Mouse (Mus musculus): ENCODE results near the gene Hba-a2.

DNA sequence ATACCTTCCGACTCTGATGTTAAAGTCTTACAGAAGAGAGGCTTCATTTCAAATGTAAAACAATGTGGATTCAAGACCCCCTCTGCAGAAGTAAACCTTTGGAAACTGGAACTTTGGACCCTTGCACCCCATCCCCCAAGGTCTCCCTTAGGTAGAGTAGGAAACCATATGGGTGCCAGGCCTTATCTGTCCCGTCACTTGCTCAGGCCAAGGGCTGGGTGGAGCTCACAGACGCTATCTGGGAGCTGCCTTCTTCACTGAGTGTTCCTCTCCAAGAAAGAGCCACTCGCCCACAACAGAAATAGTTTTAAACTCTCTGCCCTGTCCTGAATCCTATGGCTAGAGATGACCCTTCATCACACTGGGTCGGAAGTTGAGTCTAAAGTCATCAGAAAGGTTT, 27.3 kb upstream of the Hba-a2 start:
- TF ChIP-seq CTCF (IDR thresholded peaks at IDR 0.05; ENCODE audit: insufficient read depth, low read depth, low read length), result no peak
- no peak for TF ChIP-seq POLR2A (IDR thresholded peaks at IDR 0.05; ENCODE audit: insufficient read depth, low read depth, low read length)
